Comparison of ENCODE assay signal across 9 mouse cellular contexts in genomic region chr13:49145396-49145795, GRCm38 (mm10). TPM values are rescaled to one million over a fixed set of nuclear protein-coding genes. Genes with fewer than 3 reads are reported as not detected.
DNase-seq lines count a peak whose midpoint lies in the region; ATAC-seq and TF ChIP-seq lines count a peak whose summit lies in the region.
"Had no signal": no experiment of that assay in that cellular context is flagged by ENCODE, and none has a peak within 500 bp of the region (broad histone marks: within the 10 kb centered on the region; RNA-seq: fewer than 3 reads in every experiment).

No protein-coding gene starts in this region.

- TF ChIP-seq EP300 in liver, postnatal 0 days (IDR thresholded peaks at IDR 0.05; ENCODE audit: low read depth), result no peak

- TF ChIP-seq CTCF in liver, postnatal 0 days (IDR thresholded peaks at IDR 0.05; ENCODE audit: low read depth), result no peak

- ATAC-seq in heart, embryonic 13.5 days (ENCODE audit: extremely low read depth, insufficient number of reproducible peaks, low FRiP score, low TSS enrichment), result no peak
- ATAC-seq in midbrain, embryonic 13.5 days, result no peak
- no peak for ATAC-seq in liver, postnatal 0 days

- no peaks in the 10 kb centered on the region for H3K36me3 ChIP-seq in heart, embryonic 13.5 days
- peaks cover 4% of the 10 kb centered on the region; the same call in 1 of the 2 replicates for H3K36me3 ChIP-seq in midbrain, embryonic 13.5 days
- H3K36me3 ChIP-seq in liver, postnatal 0 days (replicated peaks; ENCODE audit: insufficient read depth, low read length), result no peaks in the 10 kb centered on the region

- H3K27me3 ChIP-seq in heart, embryonic 13.5 days (replicated peaks), result peaks cover 77% of the 10 kb centered on the region
- peaks cover 18% of the 10 kb centered on the region; the same call in 1 of the 2 replicates for H3K27me3 ChIP-seq in midbrain, embryonic 13.5 days
- peaks cover 55% of the 10 kb centered on the region for H3K27me3 ChIP-seq in liver, postnatal 0 days (ENCODE audit: insufficient read depth, low read length)

- no peaks in the 10 kb centered on the region for H3K9me3 ChIP-seq in heart, embryonic 13.5 days
- no peaks in the 10 kb centered on the region for H3K9me3 ChIP-seq in midbrain, embryonic 13.5 days
- no peaks in the 10 kb centered on the region for H3K9me3 ChIP-seq in liver, postnatal 0 days (ENCODE audit: low read length)

- H3K4me2 ChIP-seq in heart, embryonic 13.5 days, result peak overlapping the region; percentile 99
- H3K4me2 ChIP-seq in midbrain, embryonic 13.5 days (replicated peaks), result peak overlapping the region; percentile 97
- no peak overlapping the region for H3K4me2 ChIP-seq in liver, postnatal 0 days (ENCODE audit: low read depth, low read length)

- H3K27ac ChIP-seq in heart, embryonic 13.5 days (replicated peaks), result no peak overlapping the region
- peak overlapping the region; percentile 95; the same call in 1 of the 2 replicates for H3K27ac ChIP-seq in midbrain, embryonic 13.5 days
- no peak overlapping the region for H3K27ac ChIP-seq in liver, postnatal 0 days (ENCODE audit: low read depth)

- no peak overlapping the region for H3K4me3 ChIP-seq in heart, embryonic 13.5 days
- H3K4me3 ChIP-seq in midbrain, embryonic 13.5 days (replicated peaks), result peak overlapping the region; percentile 97
- no peak overlapping the region for H3K4me3 ChIP-seq in liver, postnatal 0 days (ENCODE audit: low read depth, low read length)

- DNase-seq in adrenal gland, postnatal 14 days, result peak; percentile 17
- DNase-seq in adrenal gland, postnatal 10 days, result no peak
- DNase-seq in cerebellum, adult 9-11 months, result peak; percentile 84
- no peak for DNase-seq in liver, postnatal 0 days
- no peak for DNase-seq in left cerebral cortex, adult 9 months (ENCODE audit: low spot score in 2 of 2)
- DNase-seq in right cerebral cortex, postnatal 14 days, result no peak
- DNase-seq: lung, postnatal 4 days had no signal

- H3K9ac ChIP-seq in heart, embryonic 13.5 days, result no peak overlapping the region
- H3K9ac ChIP-seq in midbrain, embryonic 13.5 days (replicated peaks), result peak overlapping the region; percentile 98
- no peak overlapping the region for H3K9ac ChIP-seq in liver, postnatal 0 days (replicated peaks)

- H3K4me1 ChIP-seq in heart, embryonic 13.5 days, result peaks cover 50% of the 10 kb centered on the region
- peaks cover 59% of the 10 kb centered on the region for H3K4me1 ChIP-seq in midbrain, embryonic 13.5 days (replicated peaks)
- H3K4me1 ChIP-seq in liver, postnatal 0 days (ENCODE audit: insufficient read depth), result peaks cover 11% of the 10 kb centered on the region

- WGBS in heart, embryonic 13.5 days, result 36% methylated on average over 7 of the region's 7 CpGs
- 40% methylated on average over 7 of the region's 7 CpGs for WGBS in midbrain, embryonic 13.5 days
- WGBS in liver, postnatal 0 days (ENCODE audit: insufficient replicate concordance), result 43% methylated on average over 7 of the region's 7 CpGs

RNA-seq across cellular contexts. Expression of gene Wnk2, which starts 2.4 kb away (rescaled TPM):
- 2.6 and 3.3 TPM in 2 replicates for total RNA-seq in adrenal gland, postnatal 14 days (2021)
- 1 to 10 TPM; 4.1 to 8.3 TPM for total RNA-seq in adrenal gland, postnatal 10 days (2021)
- 0.98 and 1.5 TPM in 2 replicates for polyA plus RNA-seq in heart, embryonic 13.5 days (2015; fragmentation: Nextera tagmentation; extraction: Ambion mirVana)
- polyA plus RNA-seq in midbrain, embryonic 13.5 days (2015; fragmentation: Nextera tagmentation; extraction: Ambion mirVana), result 19.3 and 21.0 TPM in 2 replicates
- 0.13 and 0.15 TPM in 2 replicates for polyA plus RNA-seq in liver, postnatal 0 days (2015; fragmentation: Nextera tagmentation; extraction: Ambion mirVana)

RNA-seq across cellular contexts. Expression of gene Ninj1, which starts 41.9 kb away (rescaled TPM):
- total RNA-seq in adrenal gland, postnatal 14 days (2021), result 69.8 and 83.7 TPM in 2 replicates
- total RNA-seq in adrenal gland, postnatal 10 days (2021), result 10 to 100 TPM; 77.3 to 79.6 TPM
- 61.2 and 65.2 TPM in 2 replicates for polyA plus RNA-seq in heart, embryonic 13.5 days (2015; fragmentation: Nextera tagmentation; extraction: Ambion mirVana)
- 12.6 and 14.6 TPM in 2 replicates for polyA plus RNA-seq in midbrain, embryonic 13.5 days (2015; fragmentation: Nextera tagmentation; extraction: Ambion mirVana)
- polyA plus RNA-seq in liver, postnatal 0 days (2015; fragmentation: Nextera tagmentation; extraction: Ambion mirVana), result 106 and 118 TPM in 2 replicates

Comparison
In these comparisons a context has a peak if more than half of its experiments do, and no peak if none do; other contexts are left out.
1. DNase-seq: peak in adrenal gland, postnatal 14 days (single experiment) and cerebellum, adult 9-11 months (single experiment); none in adrenal gland, postnatal 10 days (single experiment), liver, postnatal 0 days (single experiment), left cerebral cortex, adult 9 months (0 of 2) and right cerebral cortex, postnatal 14 days (single experiment).